Mouse (Mus musculus) CH12.LX (cell line): ENCODE measurements around the gene Cib1. TPM values are rescaled to one million over a fixed set of nuclear protein-coding genes. Genes with fewer than 3 reads are reported as not detected.

Source experiments
- DNase-seq: peaks from one replicate; pipeline ENCODE4 v3.0.0-alpha.2; 2013; ENCODE audit errors: extremely low read depth
- H3K27ac ChIP-seq: 2 replicates; pipeline ENCODE4 v1.5.1; 2012; ENCODE audit warnings: low read depth, mild to moderate bottlenecking, control low read depth, moderate library complexity; ENCODE audit not compliant: insufficient read depth
- H3K27me3 ChIP-seq: replicated peaks from 2 replicates; pipeline ENCODE3; 2012; ENCODE audit warnings: inconsistent platforms
- H3K36me3 ChIP-seq, 2 experiments: replicated peaks in 1 of 2; 2 replicates each; pipeline versions ENCODE3 to v1.6.1; 2012; ENCODE audit warnings: inconsistent platforms in 1 of 2, low read length in 1 of 2, mild to moderate bottlenecking in 1 of 2, mixed read lengths in 1 of 2, moderate library complexity in 1 of 2; ENCODE audit not compliant: control insufficient read depth in 1 of 2, insufficient read depth in 1 of 2
- H3K4me1 ChIP-seq, 2 experiments: 2 replicates each; pipeline ENCODE4 v1.6.1; 2012; ENCODE audit warnings: inconsistent platforms in 1 of 2, moderate library complexity in 1 of 2; ENCODE audit not compliant: insufficient read depth in 2 of 2, control insufficient read depth in 1 of 2
- H3K4me2 ChIP-seq: 2 replicates; pipeline ENCODE4 v1.6.1; 2012; ENCODE audit warnings: low read depth, mild to moderate bottlenecking, control low read depth; ENCODE audit not compliant: poor library complexity, insufficient read depth, severe bottlenecking
- H3K4me3 ChIP-seq, 3 experiments: fragments of 150-350 bp in 1 of 3; sonication (generic) in 1 of 3; replicated peaks in 1 of 3; 2 replicates each; pipeline versions ENCODE3 to v1.5.1; 2011 to 2012; ENCODE audit warnings: low read depth in 2 of 3, low read length in 2 of 3, mild to moderate bottlenecking in 2 of 3, moderate library complexity in 2 of 3, control low read depth in 1 of 3, improper control_type of control experiment in 1 of 3, inconsistent platforms in 1 of 3, mixed read lengths in 1 of 3; ENCODE audit not compliant: poor library complexity in 1 of 3
- H3K79me2 ChIP-seq: replicated peaks from 2 replicates; pipeline ENCODE4 v1.6.1; 2012; ENCODE audit warnings: mild to moderate bottlenecking, moderate library complexity; ENCODE audit not compliant: control insufficient read depth, poor library complexity, insufficient read depth, severe bottlenecking; ENCODE audit errors: extremely low read depth
- H3K9ac ChIP-seq: 2 replicates; pipeline ENCODE4 v1.6.1; 2012; ENCODE audit warnings: low read depth, mild to moderate bottlenecking, control low read depth, moderate library complexity; ENCODE audit not compliant: insufficient read depth
- H3K9me3 ChIP-seq: replicated peaks from 2 replicates; pipeline ENCODE3; 2012; ENCODE audit warnings: low read length, inconsistent platforms, mixed read lengths
- BHLHE40 ChIP-seq: IDR thresholded peaks from 2 replicates; pipeline ENCODE4 v1.6.1; 2011; ENCODE audit warnings: mild to moderate bottlenecking, low read depth, low read length, improper control_type of control experiment
- E2F4 ChIP-seq: IDR thresholded peaks from 2 replicates; pipeline ENCODE4 v1.6.1; 2011; ENCODE audit warnings: low read depth, low read length, improper control_type of control experiment; ENCODE audit not compliant: insufficient replicate concordance
- ELF1 ChIP-seq: IDR thresholded peaks from 2 replicates; pipeline ENCODE4 v1.6.1; 2014; ENCODE audit warnings: low read depth, mild to moderate bottlenecking, inconsistent platforms, low read length, improper control_type of control experiment
- ETS1 ChIP-seq: conservative IDR thresholded peaks from 2 replicates; pipeline ENCODE4 v1.6.1; 2012; ENCODE audit warnings: low read depth, mild to moderate bottlenecking, inconsistent platforms, low read length, improper control_type of control experiment, moderate library complexity
- HCFC1 ChIP-seq: IDR thresholded peaks from 2 replicates; pipeline ENCODE4 v1.6.1; 2012; ENCODE audit warnings: low read depth, mild to moderate bottlenecking, inconsistent platforms, low read length, improper control_type of control experiment
- IRF4 ChIP-seq: IDR thresholded peaks from 2 replicates; pipeline ENCODE4 v1.6.1; 2014; ENCODE audit warnings: low read depth, mild to moderate bottlenecking, inconsistent platforms, low read length, improper control_type of control experiment
- JUN ChIP-seq: IDR thresholded peaks from 2 replicates; pipeline ENCODE4 v1.6.1; 2011; ENCODE audit warnings: low read depth, mild to moderate bottlenecking, low read length, improper control_type of control experiment, moderate library complexity; ENCODE audit not compliant: insufficient read depth
- MAFK ChIP-seq: IDR thresholded peaks from 2 replicates; pipeline ENCODE4 v1.6.1; 2011; ENCODE audit warnings: low read length, improper control_type of control experiment; ENCODE audit not compliant: insufficient replicate concordance
- MAX ChIP-seq: IDR thresholded peaks from 2 replicates; pipeline ENCODE4 v1.6.1; 2011; ENCODE audit warnings: low read length, improper control_type of control experiment
- MEF2A ChIP-seq: IDR thresholded peaks from 2 replicates; pipeline ENCODE4 v1.6.1; 2014; ENCODE audit warnings: low read depth, mild to moderate bottlenecking, inconsistent platforms, low read length, improper control_type of control experiment, borderline replicate concordance
- MXI1 ChIP-seq: IDR thresholded peaks from 2 replicates; pipeline ENCODE4 v1.6.1; 2011; ENCODE audit warnings: mild to moderate bottlenecking, low read depth, low read length, improper control_type of control experiment
- MYC ChIP-seq: IDR thresholded peaks from 2 replicates; pipeline ENCODE4 v1.6.1; 2011; ENCODE audit warnings: low read depth, mild to moderate bottlenecking, improper control_type of control experiment, low read length
- NELFE ChIP-seq: IDR thresholded peaks from 2 replicates; pipeline ENCODE4 v1.6.1; 2011; ENCODE audit warnings: low read depth, low read length, improper control_type of control experiment
- POLR2A ChIP-seq: IDR thresholded peaks from 2 replicates; pipeline ENCODE4 v1.6.1; 2011; ENCODE audit warnings: low read depth, mild to moderate bottlenecking, improper control_type of control experiment, low read length
- SIN3A ChIP-seq: IDR thresholded peaks from 2 replicates; pipeline ENCODE4 v1.6.1; 2012; ENCODE audit warnings: low read length, improper control_type of control experiment, inconsistent platforms
- TCF12 ChIP-seq: IDR thresholded peaks from 2 replicates; pipeline ENCODE4 v1.6.1; 2014; ENCODE audit warnings: low read depth, mild to moderate bottlenecking, inconsistent platforms, low read length, improper control_type of control experiment
- UBTF ChIP-seq: IDR thresholded peaks from 2 replicates; pipeline ENCODE4 v1.6.1; 2012; ENCODE audit warnings: low read depth, mild to moderate bottlenecking, inconsistent platforms, low read length, improper control_type of control experiment, moderate library complexity
- ZC3H11A ChIP-seq: IDR thresholded peaks from 2 replicates; pipeline ENCODE4 v1.6.1; 2012; ENCODE audit warnings: low read depth, mild to moderate bottlenecking, inconsistent platforms, low read length, improper control_type of control experiment
- ZKSCAN1 ChIP-seq: IDR thresholded peaks from 2 replicates; pipeline ENCODE4 v1.6.1; 2012; ENCODE audit warnings: low read depth, inconsistent platforms, low read length, improper control_type of control experiment, borderline replicate concordance
- dilution Hi-C: fragments of 300-500 bp; cut with MboI; formaldehyde crosslinking; loops from 2 replicates; pipeline ENCODE4 v1.14.3; 2020; ENCODE audit warnings: low sequenced_read_pairs; ENCODE audit not compliant: extremely low pct_unique_long_range_greater_than_20kb, extremely low pct_ligation_motif_present
- in situ Hi-C: fragments of 300-500 bp; cut with MboI; formaldehyde crosslinking; loops from 3 replicates; pipeline ENCODE4 v1.14.3; 2019; ENCODE audit warnings: low sequenced_read_pairs, low pct_ligation_motif_present, low pct_unique_long_range_greater_than_20kb, mixed read lengths
- polyA plus RNA-seq: library from polyadenylated mRNA; unstranded; fragments of >175 nt; gene quantifications from 2 replicates; pipeline ENCODE4 v1.2.1, GENCODE M21; 2012; ENCODE audit warnings: low read depth; ENCODE audit not compliant: insufficient read length
- total RNA-seq, 2 experiments: library from RNA; depleted of rRNA; stranded (reverse); fragments of 300-350 nt in 1 of 2; fragments of >200 nt in 1 of 2; gene quantifications; 2 replicates each; pipeline ENCODE4 v1.2.3; 2012 to 2014

Gene Cib1
- total and polyA plus RNA-seq, 3 experiments = 29.1 to 73.1 (median 48.1) TPM

- DNase-seq = peak; percentile 95
- in situ Hi-C loops = loop anchor here (25.0 kb wide), 1 partner anchor 257 kb away; the partner anchor contains the start of gene Zfp710
- H3K4me1 ChIP-seq = peaks cover 6 to 35% of the 10 kb centered on the region in 2 experiments; a peak in 3 of 4 replicates
- H3K27ac ChIP-seq = peak within 1 kb of the TSS; percentile 51; the same call in 1 of the 2 replicates
- dilution Hi-C loops = no loop called here
- H3K9me3 ChIP-seq = no peaks in the 10 kb centered on the region
- no peaks in the 10 kb centered on the region for H3K27me3 ChIP-seq
- peak within 1 kb of the TSS; percentile 98 for H3K4me2 ChIP-seq
- H3K79me2 ChIP-seq = peaks cover 18% of the 10 kb centered on the region
- H3K36me3 ChIP-seq = peaks cover 36 to 58% of the 10 kb centered on the region in 2 experiments
- H3K4me3 ChIP-seq = peak within 1 kb of the TSS; percentile 86 to 99 (median 97)
- peak within 1 kb of the TSS; percentile 83 for H3K9ac ChIP-seq
- TF ChIP-seq JUN (no peak), ZC3H11A (no peak), POLR2A (peak; percentile 88), ELF1 (peak; percentile 99), MYC (peak; percentile 71), ZKSCAN1 (no peak), E2F4 (no peak), MAX (peak; percentile 72; the same call in 1 of the 2 replicates), UBTF (no peak), BHLHE40 (peak; percentile 78), IRF4 (peak; percentile 69; the same call in 1 of the 2 replicates), SIN3A (peak; percentile 97), MXI1 (peak; percentile 98), NELFE (peak; percentile 61; the same call in 1 of the 2 replicates), ETS1 (peak; percentile 20; the same call in 1 of the 2 replicates), TCF12 (peak; percentile 58; the same call in 1 of the 2 replicates), HCFC1 (peak; percentile 85)
- TF ChIP-seq, all 38 proteins: peak for 12
These were observed 36.5 kb upstream of the Cib1 start, which contains the start of gene Vps33b for GRCm38 (mm10) chr7:80268897-80269750. TSS of gene Vps33b (plus strand) at chr7:80269649.

- no peaks in the 10 kb centered on the region for H3K9me3 ChIP-seq
- H3K4me2 ChIP-seq = no peak overlapping the region
- peaks cover 37 to 56% of the 10 kb centered on the region in 2 experiments for H3K36me3 ChIP-seq
- H3K27ac ChIP-seq = no peak overlapping the region
- no peak overlapping the region for H3K9ac ChIP-seq
- no peak overlapping the region for H3K4me3 ChIP-seq
- H3K79me2 ChIP-seq = peaks cover 26% of the 10 kb centered on the region
- dilution Hi-C loops (no loop called here), in situ Hi-C loops (loop anchor here (25.0 kb wide), 1 partner anchor 255 kb away; the partner anchor contains the start of gene Zfp710)
- H3K4me1 ChIP-seq = peaks cover 9 to 40% of the 10 kb centered on the region in 2 experiments; a peak in 3 of 4 replicates
- H3K27me3 ChIP-seq = no peaks in the 10 kb centered on the region
- no peak for DNase-seq
- TF ChIP-seq MEF2A (no peak), MAFK (no peak)
These were observed 35.2 kb upstream of the Cib1 start for GRCm38 (mm10) chr7:80267764-80268163.
